Comparison of ENCODE assay signal across 9 mouse cellular contexts in the genomic region with DNA sequence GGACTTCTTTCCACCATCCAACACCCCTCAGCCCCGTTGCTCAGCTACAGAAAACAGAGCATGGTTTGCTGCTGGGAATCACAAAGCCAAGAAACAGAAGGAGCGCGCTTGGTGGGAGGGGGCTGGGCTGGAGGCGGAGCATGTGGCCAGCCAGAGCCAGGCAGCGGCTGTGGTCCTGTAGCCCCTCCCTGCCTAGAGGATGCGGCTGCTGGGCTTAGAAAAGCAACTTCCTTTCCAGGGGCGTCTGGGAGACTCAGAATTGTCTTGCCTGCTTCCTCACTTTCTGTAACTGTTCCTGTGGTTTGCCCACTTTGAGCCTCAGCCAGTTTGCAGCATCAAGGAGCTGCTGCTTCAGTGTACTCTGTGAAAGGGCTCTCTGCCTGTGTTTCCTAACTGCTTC. TPM values are rescaled to one million over a fixed set of nuclear protein-coding genes. Genes with fewer than 3 reads are reported as not detected.
A peak's percentile ranks its signal among the peaks of the same experiment; 100 is the strongest.
DNase-seq lines count a peak whose midpoint lies in the region; ATAC-seq lines count a peak whose summit lies in the region.
"Had no signal": no experiment of that assay in that cellular context is flagged by ENCODE, and none has a peak within 500 bp of the region (broad histone marks: within the 10 kb centered on the region; RNA-seq: fewer than 3 reads in every experiment).

No protein-coding gene starts in this region.

- peak overlapping the region; percentile 33 for H3K4me3 ChIP-seq in embryonic facial prominence, embryonic 13.5 days
- peak overlapping the region; percentile 52 for H3K4me3 ChIP-seq in heart, embryonic 10.5 days
- H3K4me3 ChIP-seq in limb, embryonic 12.5 days (replicated peaks) = peak overlapping the region; percentile 26
- H3K4me3 ChIP-seq in midbrain, embryonic 14.5 days (replicated peaks; ENCODE audit: low read depth, low read length) = peak overlapping the region; percentile 32

- peak; percentile 75 for DNase-seq in CD4-positive helper T cell, adult 2 months (ENCODE audit: low read depth, low spot score)
- DNase-seq in adrenal gland, postnatal 25 days = peak; percentile 36
- peak; percentile 86 for DNase-seq in heart, embryonic 10.5 days (ENCODE audit: low spot score)
- peak; percentile 48 for DNase-seq in kidney, adult 9 months
- peak; percentile 94 for DNase-seq in midbrain, embryonic 14.5 days
- peak; percentile 38 for DNase-seq in splenic B cell, adult 2 months (ENCODE audit: low read depth, low spot score)

- no peaks in the 10 kb centered on the region for H3K9me3 ChIP-seq in embryonic facial prominence, embryonic 13.5 days
- H3K9me3 ChIP-seq in heart, embryonic 10.5 days = no peaks in the 10 kb centered on the region
- H3K9me3 ChIP-seq in limb, embryonic 12.5 days = no peaks in the 10 kb centered on the region
- H3K9me3 ChIP-seq in midbrain, embryonic 14.5 days (ENCODE audit: control insufficient read depth, low read length) = no peaks in the 10 kb centered on the region

- no peaks in the 10 kb centered on the region for H3K36me3 ChIP-seq in embryonic facial prominence, embryonic 13.5 days
- H3K36me3 ChIP-seq in heart, embryonic 10.5 days = no peaks in the 10 kb centered on the region
- H3K36me3 ChIP-seq in limb, embryonic 12.5 days = no peaks in the 10 kb centered on the region
- H3K36me3 ChIP-seq in midbrain, embryonic 14.5 days (ENCODE audit: control insufficient read depth, insufficient read depth, low read length) = no peaks in the 10 kb centered on the region
- H3K36me3 ChIP-seq in splenic B cell, adult 2 months (ENCODE audit: control insufficient read depth, insufficient read depth, low read length, poor library complexity, severe bottlenecking) = no peaks in the 10 kb centered on the region

- peak overlapping the region; percentile 64 for H3K4me2 ChIP-seq in embryonic facial prominence, embryonic 13.5 days
- peak overlapping the region; percentile 58 for H3K4me2 ChIP-seq in limb, embryonic 12.5 days
- H3K4me2 ChIP-seq in midbrain, embryonic 14.5 days (ENCODE audit: low read length) = peak overlapping the region; percentile 65

- WGBS in embryonic facial prominence, embryonic 13.5 days = 0% methylated on average over 7 of the region's 7 CpGs
- WGBS in heart, embryonic 10.5 days = under 1% methylated on average over 7 of the region's 7 CpGs
- under 1% methylated on average over 7 of the region's 7 CpGs for WGBS in limb, embryonic 12.5 days
- WGBS in midbrain, embryonic 14.5 days = 0% methylated on average over 7 of the region's 7 CpGs

- H3K27ac ChIP-seq in embryonic facial prominence, embryonic 13.5 days = peak overlapping the region; percentile 95
- H3K27ac ChIP-seq in heart, embryonic 10.5 days = peak overlapping the region; percentile 82
- peak overlapping the region; percentile 95 for H3K27ac ChIP-seq in limb, embryonic 12.5 days
- H3K27ac ChIP-seq in midbrain, embryonic 14.5 days (replicated peaks; ENCODE audit: low read depth, low read length) = peak overlapping the region; percentile 98

- no peaks in the 10 kb centered on the region for H3K27me3 ChIP-seq in embryonic facial prominence, embryonic 13.5 days
- H3K27me3 ChIP-seq in heart, embryonic 10.5 days (ENCODE audit: insufficient read depth, poor library complexity, severe bottlenecking) = peaks cover 36% of the 10 kb centered on the region
- no peaks in the 10 kb centered on the region for H3K27me3 ChIP-seq in limb, embryonic 12.5 days
- H3K27me3 ChIP-seq in midbrain, embryonic 14.5 days (ENCODE audit: control insufficient read depth, insufficient read depth, low read length) = no peaks in the 10 kb centered on the region
- no peaks in the 10 kb centered on the region; the same call in none of the 2 replicates for H3K27me3 ChIP-seq in splenic B cell, adult 2 months (ENCODE audit: control insufficient read depth, insufficient read depth, low read length, poor library complexity, severe bottlenecking)

- H3K9ac ChIP-seq in embryonic facial prominence, embryonic 13.5 days = peak overlapping the region; percentile 64
- H3K9ac ChIP-seq in limb, embryonic 12.5 days (replicated peaks) = peak overlapping the region; percentile 42
- H3K9ac ChIP-seq in midbrain, embryonic 14.5 days (replicated peaks; ENCODE audit: low read length) = peak overlapping the region; percentile 60

- ATAC-seq in embryonic facial prominence, embryonic 13.5 days (ENCODE audit: insufficient number of reproducible peaks, insufficient read depth, low FRiP score, low TSS enrichment, low read depth) = peak; percentile 80
- peak; percentile 80 for ATAC-seq in limb, embryonic 12.5 days (ENCODE audit: insufficient number of reproducible peaks, insufficient read depth, low FRiP score, low TSS enrichment, low read depth)
- ATAC-seq in midbrain, embryonic 14.5 days (ENCODE audit: low FRiP score, low TSS enrichment) = peak; percentile 82

- H3K4me1 ChIP-seq in embryonic facial prominence, embryonic 13.5 days = peaks cover 47% of the 10 kb centered on the region
- peaks cover 41% of the 10 kb centered on the region for H3K4me1 ChIP-seq in heart, embryonic 10.5 days
- peaks cover 58% of the 10 kb centered on the region for H3K4me1 ChIP-seq in limb, embryonic 12.5 days (replicated peaks)
- H3K4me1 ChIP-seq in midbrain, embryonic 14.5 days (ENCODE audit: control insufficient read depth, insufficient read depth, low read length) = peaks cover 62% of the 10 kb centered on the region

RNA-seq across cellular contexts. Expression of gene T2, which starts 16.0 kb away (rescaled TPM):
- total RNA-seq in adrenal gland, postnatal 25 days (2021) = not detected in 2 replicates
- polyA plus RNA-seq in embryonic facial prominence, embryonic 13.5 days (2015; fragmentation: Nextera tagmentation; extraction: Ambion mirVana) = 0.81 and 1.4 TPM in 2 replicates
- polyA plus RNA-seq in heart, embryonic 10.5 days (2016; fragmentation: Nextera tagmentation; extraction: Ambion mirVana) = 0.14 and 0.52 TPM in 2 replicates
- polyA plus RNA-seq in limb, embryonic 12.5 days (2016; fragmentation: Nextera tagmentation; extraction: Ambion mirVana) = 1.4 and 1.6 TPM in 2 replicates
- 0.39 and 0.82 TPM in 2 replicates for polyA plus RNA-seq in midbrain, embryonic 14.5 days (2014; fragmentation: Nextera tagmentation; extraction: Ambion mirVana)
- total RNA-seq: gastrocnemius, adult 8-10 months had no signal

RNA-seq across cellular contexts. Expression of gene Prr18, which starts 34.6 kb away (rescaled TPM):
- 0.43 and 0.95 TPM in 2 replicates for total RNA-seq in adrenal gland, postnatal 25 days (2021)
- 0.45 and 0.52 TPM in 2 replicates for polyA plus RNA-seq in embryonic facial prominence, embryonic 13.5 days (2015; fragmentation: Nextera tagmentation; extraction: Ambion mirVana)
- polyA plus RNA-seq in heart, embryonic 10.5 days (2016; fragmentation: Nextera tagmentation; extraction: Ambion mirVana) = 0.07 and 0.11 TPM in 2 replicates
- polyA plus RNA-seq in limb, embryonic 12.5 days (2016; fragmentation: Nextera tagmentation; extraction: Ambion mirVana) = 0.54 and 0.60 TPM in 2 replicates
- 18.3 and 20.6 TPM in 2 replicates for polyA plus RNA-seq in midbrain, embryonic 14.5 days (2014; fragmentation: Nextera tagmentation; extraction: Ambion mirVana)

Comparison
In these comparisons a context has a peak if more than half of its experiments do, and no peak if none do; other contexts are left out.
1. Peak in every context shown above with its lines: DNase-seq, ATAC-seq, H3K4me3 ChIP-seq and H3K27ac ChIP-seq.
2. DNase-seq: peak in every context shown above with its lines; median percentile 94 in midbrain, embryonic 14.5 days; 86 in heart, embryonic 10.5 days; 75 in CD4-positive helper T cell, adult 2 months; 48 in kidney, adult 9 months; 38 in splenic B cell, adult 2 months; 36 in adrenal gland, postnatal 25 days.
3. RNA of gene Prr18, which starts 34.6 kb away (polyA plus RNA-seq): 18.3 to 20.6 TPM in midbrain, embryonic 14.5 days; 0.54 to 0.60 TPM in limb, embryonic 12.5 days, 0.45 to 0.52 TPM in embryonic facial prominence, embryonic 13.5 days and 0.07 to 0.11 TPM in heart, embryonic 10.5 days; every median in the first group is over 10 times any median in the second.